Mouse (Mus musculus) frontal cortex, postnatal 10 days (tissue): ENCODE measurements at regions not wholly inside any gene's neighbourhood (a gene's known extent, or its start where the extent isn't known, plus 50 kb on each side); places are given as distances from the start of the nearest gene placed in this dataset.

Experiments
- DNase-seq, 2 experiments: peaks; one replicate each; pipeline ENCODE4 v3.0.0; 2022; ENCODE audit warnings: low spot score in 2 of 2, mixed read lengths in 1 of 2

DNA sequence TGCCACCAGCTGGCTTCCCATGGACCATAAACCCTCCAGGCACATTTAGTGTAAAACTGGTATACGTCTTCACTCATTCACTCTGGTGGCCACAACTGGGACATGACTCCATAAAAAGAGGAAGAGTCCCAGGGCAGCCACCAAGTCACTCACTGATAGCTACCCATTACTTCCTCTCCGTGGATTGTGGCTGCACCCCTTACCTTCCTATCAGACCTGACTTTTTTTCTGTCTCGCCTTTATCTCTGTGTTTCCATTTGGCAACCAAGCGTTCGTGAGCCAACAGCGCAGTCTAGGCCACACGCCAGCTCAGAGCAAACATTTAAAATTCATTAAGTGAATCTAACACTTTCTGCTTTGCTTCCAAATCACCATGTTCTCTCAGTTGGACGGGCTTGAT, 53.9 kb upstream of the Slc44a1 start:
- DNase-seq, result no peak

DNA sequence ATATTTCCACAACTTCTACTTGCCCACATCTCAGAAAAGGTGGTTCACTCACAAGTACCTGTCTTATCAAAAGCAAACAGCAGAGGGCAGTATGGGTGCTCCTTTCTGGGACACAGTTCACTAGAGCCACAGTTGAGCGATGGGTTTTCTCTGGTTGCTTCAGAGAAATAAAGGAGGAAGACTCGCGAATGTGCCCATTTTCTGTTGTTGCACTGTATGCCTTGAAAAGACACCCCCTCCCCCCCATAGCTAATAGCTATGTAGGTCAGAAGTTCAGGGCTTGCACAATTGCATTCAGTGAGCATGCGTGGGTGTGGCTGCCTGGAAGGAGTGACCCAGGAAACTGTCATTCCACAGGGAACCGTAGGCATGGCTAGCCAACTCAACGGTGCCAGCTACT, 55.5 kb upstream of the Slc44a1 start:
- DNase-seq, result peak; percentile 31 to 64

DNA sequence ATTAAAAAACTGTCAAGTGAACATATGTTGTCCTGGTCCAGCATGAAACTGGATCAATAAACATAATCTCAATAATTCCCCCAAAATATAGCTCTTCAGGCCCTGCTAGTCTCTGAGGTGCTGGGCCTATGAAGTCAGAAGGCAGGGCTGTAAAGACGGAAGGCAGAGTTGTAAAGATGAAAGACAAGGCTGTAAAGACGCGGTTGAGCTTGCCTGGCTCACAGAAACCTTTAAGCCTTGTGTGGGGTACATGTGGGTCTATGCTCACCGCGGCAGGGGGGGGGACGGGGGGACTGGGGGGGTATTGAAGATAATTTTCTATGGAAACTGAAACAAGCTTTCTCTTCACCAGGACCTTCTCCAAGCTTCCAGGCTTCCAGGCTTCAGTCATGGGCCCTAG, 56.1 kb upstream of the Slc44a1 start:
- DNase-seq, result no peak

DNA sequence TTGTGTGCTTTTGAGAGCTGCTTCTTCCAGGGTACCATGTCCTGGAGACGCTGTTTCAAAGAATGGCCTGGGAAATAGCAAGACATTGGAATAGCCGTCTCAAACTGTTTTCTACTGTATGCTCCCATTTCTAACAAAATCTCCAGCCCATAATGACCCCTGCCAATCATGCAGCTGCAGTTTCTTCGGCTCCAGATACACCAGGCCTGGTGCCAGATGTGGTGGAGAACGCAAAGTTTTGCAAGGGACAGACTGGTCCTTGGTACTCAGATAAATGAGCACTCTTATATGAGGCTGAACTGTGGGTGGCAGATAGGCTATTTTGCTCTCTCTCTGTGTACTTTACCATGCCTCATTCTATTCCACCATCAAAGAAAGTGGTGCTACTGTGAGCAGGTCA, 58.2 kb upstream of the Slc44a1 start:
- DNase-seq, result no peak

DNA sequence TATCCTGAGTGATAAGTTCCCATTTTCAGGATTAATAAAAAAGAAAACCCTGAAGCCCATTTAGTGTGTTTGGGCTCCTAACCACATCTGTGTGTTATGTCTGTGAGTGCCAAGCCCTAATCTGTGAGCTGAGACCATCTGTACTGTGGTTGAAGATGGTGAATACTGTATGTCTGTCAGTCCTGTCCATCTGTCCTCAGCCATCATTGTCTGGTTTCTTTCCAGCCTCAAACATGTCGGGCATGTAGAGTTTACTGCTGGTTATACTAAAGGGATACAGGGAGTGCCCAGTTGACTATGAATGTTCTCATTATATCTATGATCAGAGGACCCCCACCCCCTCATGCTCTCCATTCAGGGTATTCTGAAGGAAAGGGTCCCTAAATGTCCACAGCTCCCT, 60.4 kb upstream of the Slc44a1 start:
- DNase-seq, result no peak

DNA sequence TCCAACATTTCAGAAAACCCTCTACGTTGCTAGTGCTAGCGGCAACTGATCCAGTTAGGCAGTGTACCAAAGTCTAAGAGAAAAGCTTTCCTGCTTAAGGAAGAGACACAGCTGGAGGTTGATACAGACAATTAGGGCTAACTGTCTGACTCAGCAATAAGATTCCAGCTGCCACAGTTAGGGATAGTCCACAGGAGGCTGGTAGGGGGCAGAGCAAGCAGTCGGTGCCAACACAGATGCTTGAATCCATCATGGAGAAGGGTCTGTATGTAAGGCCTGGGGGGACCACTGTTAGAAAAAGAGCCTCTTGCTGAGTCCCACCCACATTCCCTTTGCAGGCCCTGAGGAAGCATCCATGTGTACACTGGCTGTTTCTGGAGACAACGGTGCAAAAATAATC, 63.2 kb upstream of the Slc44a1 start:
- DNase-seq, result no peak

DNA sequence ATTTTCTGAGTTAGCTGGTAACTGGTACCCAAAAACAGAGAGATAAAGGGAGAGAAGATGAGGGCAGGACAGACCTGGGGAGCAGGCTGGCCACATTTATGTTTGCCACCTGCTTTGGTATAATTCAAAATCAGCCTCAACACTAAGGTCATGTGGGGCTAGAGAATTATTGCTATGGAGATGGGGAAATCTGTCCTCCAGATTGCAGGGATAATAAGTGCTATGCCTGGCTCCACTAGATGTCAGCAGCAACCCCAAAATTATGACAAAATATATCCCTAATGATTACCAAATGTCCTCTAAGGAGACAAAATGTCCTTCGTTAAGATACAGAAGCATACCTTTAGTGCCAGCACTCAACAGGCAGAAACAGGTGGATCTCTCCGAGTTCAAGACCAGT, 83.8 kb upstream of the Slc44a1 start:
- no peak for DNase-seq

DNA sequence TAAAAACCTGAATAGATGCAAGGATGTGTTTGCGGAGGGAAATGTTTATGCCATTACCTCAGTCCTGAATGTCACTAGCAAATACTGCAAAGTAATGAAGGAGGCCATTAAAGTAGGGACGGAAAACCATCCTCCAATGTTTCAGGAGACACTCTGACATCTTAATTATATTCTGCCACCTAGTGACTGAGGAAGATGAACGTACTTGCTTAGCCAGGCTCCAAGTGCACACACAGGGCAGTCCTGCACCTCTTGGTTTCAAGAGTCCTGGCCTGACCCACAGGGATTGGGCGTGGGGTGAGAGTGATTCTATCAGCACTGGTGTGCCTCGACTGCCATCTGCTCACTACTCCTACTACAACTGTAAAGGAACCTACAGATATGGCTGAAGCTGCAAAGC, 85.3 kb upstream of the Slc44a1 start:
- DNase-seq, result no peak

DNA sequence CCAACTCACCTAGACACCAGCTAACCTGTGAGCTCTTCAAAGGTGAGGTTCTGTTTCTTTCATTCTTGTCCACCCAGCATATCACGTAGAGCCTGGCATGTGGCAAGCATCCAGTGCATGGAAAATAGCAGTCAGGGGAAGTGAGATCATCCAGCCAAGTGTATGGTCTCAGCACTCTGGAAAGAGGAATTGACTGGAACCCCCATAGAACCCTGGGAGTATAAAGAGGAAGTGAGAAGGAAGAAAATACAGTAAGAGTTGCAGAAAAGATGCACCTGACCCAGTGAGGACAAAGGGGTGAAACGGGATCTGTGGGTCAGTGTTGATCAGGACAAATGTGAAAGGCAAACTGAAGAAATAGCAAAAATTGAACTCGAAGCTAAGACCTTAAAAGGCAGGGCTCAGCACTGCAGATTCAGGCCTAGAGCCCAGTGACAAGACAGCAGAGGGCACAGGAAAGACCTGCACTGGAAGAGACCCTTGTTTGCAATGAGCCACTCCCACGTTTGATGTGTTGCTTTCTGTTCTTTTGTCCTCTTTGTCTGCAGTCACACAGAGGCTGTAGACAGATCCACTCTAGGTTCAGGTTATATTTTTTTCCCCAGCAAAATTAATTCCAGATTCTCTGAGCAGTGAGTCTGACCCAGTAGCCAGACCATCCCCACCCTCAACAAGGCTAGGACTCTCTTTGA, 86.7 kb upstream of the Slc44a1 start:
- no peak for DNase-seq

DNA sequence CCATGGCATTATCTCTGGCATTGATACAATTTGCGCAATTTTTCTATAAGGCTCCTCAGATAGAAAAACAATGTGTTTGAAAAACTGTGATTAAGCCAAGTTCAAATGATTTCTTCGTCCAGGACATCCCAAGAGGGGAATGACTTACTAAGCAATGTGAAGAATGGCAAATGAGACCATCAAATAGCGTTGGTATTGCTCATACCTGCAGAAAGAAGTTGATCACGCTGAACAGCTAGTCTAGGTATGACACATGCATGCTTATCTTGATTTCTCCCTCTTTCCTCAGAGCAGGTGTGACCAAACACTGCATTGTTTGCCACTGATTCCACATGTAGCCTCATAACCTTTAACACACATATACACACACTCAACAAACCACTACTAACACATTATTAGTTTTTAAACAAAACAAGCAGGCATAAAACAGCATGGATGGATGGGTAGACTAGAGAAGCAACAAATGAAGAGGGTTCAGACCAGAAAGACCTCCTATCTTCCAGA, 89.1 kb upstream of the Slc44a1 start:
- DNase-seq, result no peak

DNA sequence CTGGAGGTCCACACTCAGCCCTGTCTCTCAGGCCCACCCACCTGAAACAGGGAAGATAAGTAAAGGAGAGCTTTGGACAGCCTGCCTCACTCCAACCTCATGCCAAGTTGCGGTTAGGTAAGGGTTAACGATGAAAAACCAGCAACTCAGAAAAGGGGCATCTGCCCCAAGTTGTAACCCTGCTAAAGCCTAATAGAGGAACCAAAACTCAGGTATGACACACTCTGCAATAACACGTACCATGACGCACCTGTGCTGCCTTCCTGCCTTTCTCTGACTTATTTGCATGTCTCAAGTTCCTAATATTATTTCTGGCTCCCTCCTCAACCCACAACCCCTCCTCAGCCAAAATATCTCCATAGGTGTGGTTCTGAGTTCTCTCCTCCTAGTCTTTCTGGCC, 94.9 kb upstream of the Slc44a1 start:
- DNase-seq, result no peak

DNA sequence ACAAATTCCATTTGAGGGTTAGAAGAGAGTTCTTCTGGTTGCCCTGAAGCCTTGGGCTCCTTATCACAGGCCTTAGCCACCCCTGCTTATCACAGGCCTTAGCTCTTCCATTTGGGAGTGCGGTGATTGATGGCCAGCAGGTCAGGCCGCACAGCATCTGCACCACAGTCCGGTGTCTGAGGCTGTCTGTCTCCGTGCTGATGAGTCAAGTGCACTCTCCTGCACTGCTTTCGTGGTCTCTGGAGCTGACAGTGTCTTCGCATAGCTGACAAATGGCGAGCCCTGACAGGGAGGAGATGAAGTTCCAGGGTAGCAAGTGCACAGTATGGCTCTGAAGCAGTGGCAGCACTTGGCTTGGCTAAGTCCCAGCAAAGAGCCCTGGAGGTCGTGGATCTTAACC, 95.7 kb upstream of the Slc44a1 start:
- DNase-seq, result no peak

DNA sequence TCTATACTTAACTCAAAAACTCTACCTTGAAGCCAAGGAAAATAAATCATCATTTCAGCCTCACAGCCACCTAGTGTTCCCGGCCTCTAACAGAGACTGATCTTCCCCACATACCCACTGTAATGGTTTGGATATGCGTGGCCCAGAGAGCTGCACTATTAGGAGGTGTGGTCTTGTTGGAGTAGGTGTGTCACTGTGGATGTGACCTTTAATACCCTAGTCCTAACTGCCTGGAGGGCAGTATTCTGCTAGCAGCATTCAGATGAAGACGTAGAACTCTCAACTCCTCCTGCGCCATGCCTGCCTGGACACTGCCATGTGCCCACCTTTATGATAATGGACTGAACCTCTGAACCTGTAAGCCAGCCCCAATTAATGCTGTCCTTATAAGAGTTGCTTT, 99.0 kb upstream of the Slc44a1 start:
- no peak for DNase-seq

DNA sequence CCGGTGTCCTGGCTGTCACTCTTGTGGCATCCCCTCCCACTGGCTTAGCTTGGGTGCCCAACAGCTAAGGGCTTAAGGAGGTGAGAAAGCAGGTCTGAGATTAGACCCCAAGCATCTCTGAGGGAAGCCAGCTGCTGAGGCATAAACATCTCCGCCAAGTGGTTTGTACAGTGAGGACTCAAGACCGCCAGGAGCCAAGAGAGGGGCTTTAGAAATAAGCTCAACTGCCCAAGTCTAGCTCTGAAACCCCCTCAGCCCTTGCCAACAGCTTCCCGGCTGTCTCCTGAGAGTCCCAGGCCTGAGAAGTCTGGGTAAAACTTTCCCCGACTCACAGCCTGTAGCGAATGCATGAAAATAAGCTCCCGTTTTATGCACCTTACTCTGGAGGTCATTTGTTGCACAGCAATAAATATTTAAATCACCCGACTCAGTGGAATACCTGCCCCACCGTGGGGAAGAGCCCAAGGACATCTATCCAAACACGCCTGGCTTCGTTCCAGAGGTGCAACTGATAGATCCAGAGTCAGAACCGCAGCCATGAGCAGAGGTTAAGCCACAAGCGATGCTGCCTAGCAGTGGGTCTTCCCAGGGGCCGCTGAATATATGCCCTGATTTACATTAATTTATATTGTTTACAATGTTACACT, 100.1 kb upstream of the Slc44a1 start:
- no peak for DNase-seq

DNA sequence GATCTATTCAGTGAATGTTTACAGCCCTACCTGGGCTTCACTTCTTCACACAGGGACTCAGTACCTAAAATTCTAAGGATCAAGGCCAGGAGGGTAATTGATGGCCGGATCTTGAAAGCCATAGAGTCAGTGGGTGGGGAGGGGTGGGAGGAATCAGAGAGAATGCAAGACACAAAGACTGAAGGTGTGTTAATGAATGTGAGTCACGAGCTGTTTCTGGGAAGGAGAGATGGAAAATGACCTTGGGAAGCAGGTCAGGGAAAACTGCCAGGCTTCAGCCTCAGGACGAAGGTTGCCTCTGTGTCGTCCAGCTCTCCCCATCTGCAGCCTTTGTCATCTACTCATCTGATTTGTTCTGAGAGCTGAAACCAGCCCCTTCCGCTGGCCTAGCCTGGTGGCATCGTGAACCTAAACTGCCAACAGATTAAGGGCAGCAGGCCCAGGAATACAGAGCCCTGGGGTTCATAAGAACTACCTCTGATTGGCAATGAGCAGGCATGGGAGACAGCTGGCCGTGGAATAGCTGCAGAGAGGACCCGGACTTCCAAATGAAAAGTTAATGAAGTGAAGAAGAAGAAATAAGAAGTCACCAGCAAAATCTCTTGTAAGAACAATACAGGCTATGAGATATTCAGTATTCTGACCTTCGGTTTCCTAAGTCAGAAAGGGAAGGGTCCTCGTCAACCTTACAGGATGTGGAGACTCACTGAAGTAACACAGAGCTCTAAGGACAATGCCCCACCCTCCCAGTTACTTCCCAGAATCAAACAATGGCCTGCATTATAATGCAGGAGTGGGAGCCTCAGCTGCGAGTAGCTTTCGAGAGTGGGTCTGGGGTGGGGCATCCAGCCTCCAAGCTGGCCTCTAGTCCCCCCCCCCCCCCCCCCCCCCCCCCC, 100.8 kb upstream of the Slc44a1 start:
- DNase-seq, result no peak

DNA sequence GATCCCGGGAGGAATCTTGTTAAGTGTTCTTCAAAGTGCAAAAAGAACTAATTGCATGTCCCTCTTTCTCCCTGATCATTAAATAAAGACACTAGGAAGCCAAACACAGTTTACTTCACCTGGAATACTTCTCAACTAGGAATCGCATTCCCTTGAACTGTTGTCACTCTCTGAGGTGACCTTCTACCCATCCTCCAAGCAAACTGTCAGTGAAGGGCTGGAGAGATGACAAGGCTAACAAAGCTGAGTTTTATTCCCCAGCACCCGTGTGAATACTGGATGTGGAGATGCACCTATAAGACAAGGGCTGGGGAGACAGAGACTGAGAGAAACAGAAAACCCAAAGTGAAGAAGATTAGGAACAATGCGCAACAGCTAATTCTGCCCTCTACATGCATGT, 101.7 kb upstream of the Slc44a1 start:
- DNase-seq, result no peak

DNA sequence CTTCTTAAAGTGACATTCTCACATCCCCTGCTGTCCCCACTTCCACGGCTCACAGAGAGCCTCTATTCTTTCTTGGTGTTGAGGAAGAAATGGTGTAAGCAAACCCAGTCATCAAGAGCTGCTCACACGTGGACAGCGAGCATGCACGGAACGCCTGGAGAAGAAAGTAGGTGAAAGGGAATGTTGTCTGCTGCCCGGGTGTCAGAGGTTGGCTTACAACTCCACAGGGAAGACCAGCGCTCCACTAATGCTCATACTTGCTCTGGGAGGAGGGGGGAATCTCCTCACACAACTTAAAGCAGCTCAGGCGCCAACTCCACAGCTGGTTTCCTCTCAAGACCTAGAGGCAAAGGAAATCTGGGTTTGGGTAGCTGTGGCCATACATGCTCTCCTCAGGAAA, 102.4 kb upstream of the Slc44a1 start:
- no peak for DNase-seq

DNA sequence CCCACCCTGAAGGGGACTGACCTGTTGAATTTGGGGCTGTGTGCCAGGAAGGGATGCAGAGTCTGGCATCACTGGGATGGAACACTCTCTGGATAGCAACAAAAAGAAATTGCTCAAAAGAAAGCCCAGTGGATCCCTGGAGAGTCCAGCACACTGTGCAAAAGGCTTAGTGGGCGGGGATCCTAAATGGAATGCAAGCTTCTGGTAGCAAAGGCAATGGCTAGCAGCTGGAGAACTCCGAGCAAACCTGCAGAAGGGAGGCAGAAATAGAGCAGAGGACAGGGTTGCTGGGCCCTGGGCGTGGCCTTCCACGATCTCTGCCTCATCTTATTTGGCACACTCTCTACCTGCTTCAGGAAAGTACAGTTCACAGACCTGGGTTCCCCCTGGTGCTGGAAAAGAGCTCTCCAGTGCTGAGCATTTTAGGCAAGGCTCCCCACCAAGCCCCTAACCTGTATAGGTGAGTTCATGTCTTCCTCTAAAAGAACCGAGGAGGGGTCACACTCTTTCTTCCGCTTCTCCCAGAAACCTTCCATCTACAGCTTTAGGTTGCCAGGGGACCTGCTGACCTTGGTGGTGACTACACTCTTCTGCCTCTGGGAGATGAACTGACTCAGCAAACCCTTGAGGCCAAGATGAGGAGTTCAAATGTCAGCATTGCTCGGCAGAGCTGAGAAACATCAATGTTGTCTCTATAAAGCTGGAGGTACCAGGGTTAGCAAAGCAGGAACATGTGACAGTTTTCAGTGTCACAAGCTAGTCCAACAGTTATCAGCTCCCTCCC, 112.6 kb upstream of the Slc44a1 start:
- DNase-seq, result no peak

DNA sequence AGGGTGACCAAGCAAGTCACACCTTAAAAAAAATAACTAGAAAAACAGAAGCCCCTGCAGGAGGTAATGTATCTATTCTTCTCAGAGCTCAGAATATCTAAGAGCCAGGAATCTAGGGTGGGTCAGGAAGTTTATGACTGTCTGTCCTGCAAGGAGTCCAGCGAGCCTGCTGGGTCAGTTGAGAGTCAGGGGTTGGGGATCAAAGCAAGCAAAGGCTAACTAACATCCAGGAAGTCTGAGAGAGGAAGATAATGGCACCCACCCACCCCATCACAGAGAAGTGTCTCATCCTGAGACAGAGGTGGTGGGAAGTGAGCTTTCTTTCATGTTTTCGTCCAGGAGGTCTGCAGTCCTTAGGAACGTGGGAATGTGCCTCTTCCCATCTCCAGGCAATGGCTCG, 116.4 kb upstream of the Slc44a1 start:
- no peak for DNase-seq

DNA sequence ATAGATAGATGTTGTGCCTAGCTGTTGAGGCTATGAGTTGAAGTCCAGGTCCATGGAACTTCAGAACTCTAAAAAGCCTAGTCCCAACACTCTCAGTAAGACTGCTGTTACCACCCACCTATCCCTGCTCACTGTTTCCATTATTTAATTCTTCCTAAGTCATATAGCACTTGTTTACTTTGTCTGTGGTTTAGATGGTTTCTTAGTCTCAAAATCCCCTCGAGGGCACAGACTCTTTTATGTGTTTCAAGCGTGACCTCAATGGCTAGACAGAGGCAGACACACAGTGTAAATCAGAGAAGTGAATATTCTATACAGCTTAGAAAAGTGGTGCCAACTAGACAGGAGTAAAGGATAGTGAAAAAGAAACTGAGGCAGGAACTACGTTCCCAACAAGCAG, 117.0 kb upstream of the Slc44a1 start:
- no peak for DNase-seq

DNA sequence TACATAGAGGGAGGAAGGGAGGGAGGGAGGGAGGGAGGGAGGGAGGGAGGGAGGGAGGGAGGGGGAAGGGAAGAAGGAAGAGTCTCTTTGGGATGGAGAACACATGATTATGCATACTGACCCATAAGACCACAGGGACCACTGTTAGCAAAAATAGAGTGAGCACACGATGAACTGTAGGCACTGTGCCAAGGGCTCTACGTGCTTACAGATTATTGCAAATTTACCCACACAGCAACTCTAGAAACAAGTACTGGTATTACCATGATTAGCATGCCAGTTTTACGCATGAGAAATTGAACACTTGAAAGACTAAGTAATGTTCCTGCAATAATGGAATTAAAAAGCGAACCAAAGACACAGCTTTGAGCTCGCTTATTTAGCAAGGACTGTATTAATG, 117.7 kb upstream of the Slc44a1 start:
- no peak for DNase-seq
